Mouse (Mus musculus) forebrain, embryonic 12.5 days (tissue): ENCODE data around the gene Slc52a3. TPM values are rescaled to one million over a fixed set of nuclear protein-coding genes. Genes with fewer than 3 reads are reported as not detected.

Experiments
- ATAC-seq: fragments of 200-750 bp; cut with Nextera tagmentation; 2 replicates; pipeline ENCODE4 v1.8.0; 2017; ENCODE audit warnings: moderate TSS enrichment; ENCODE audit not compliant: low FRiP score
- H3K27ac ChIP-seq: fragments of 300-500 bp; sonication (generic); 2 replicates; pipeline ENCODE4 v1.5.1; 2016; ENCODE audit warnings: mild to moderate bottlenecking
- H3K27me3 ChIP-seq: fragments of 300-500 bp; sonication (generic); 2 replicates; pipeline ENCODE4 v1.6.1; 2016; ENCODE audit warnings: mild to moderate bottlenecking
- H3K36me3 ChIP-seq: fragments of 300-500 bp; sonication (generic); replicated peaks from 2 replicates; pipeline ENCODE4 v1.6.1; 2016; ENCODE audit warnings: mild to moderate bottlenecking
- H3K4me1 ChIP-seq: fragments of 300-500 bp; sonication (generic); 2 replicates; pipeline ENCODE4 v1.6.1; 2016
- H3K4me2 ChIP-seq: fragments of 300-500 bp; sonication (generic); 2 replicates; pipeline ENCODE4 v1.6.1; 2016; ENCODE audit warnings: mild to moderate bottlenecking, moderate library complexity
- H3K4me3 ChIP-seq: fragments of 300-500 bp; sonication (generic); replicated peaks from 2 replicates; pipeline ENCODE4 v1.5.1; 2016; ENCODE audit warnings: mild to moderate bottlenecking
- H3K9ac ChIP-seq: fragments of 300-500 bp; sonication (generic); 2 replicates; pipeline ENCODE4 v1.6.1; 2016; ENCODE audit warnings: mild to moderate bottlenecking
- H3K9me3 ChIP-seq: fragments of 300-500 bp; sonication (generic); 2 replicates; pipeline ENCODE4 v1.6.1; 2016
- WGBS: fragments of 180-500 bp; shearing (Covaris S2); methylation state at CpG from one replicate; pipeline ENCODE4 v1.1.7; 2016; 5-methylcytosine and 5-hydroxymethylcytosine counted together
- polyA plus RNA-seq: library from polyadenylated mRNA; unstranded; fragments of >200 nt; fragmentation: Nextera tagmentation; extraction: Ambion mirVana; gene quantifications from 2 replicates; pipeline ENCODE4 v1.2.1, GENCODE M21; 2016

The Slc52a3 gene
- polyA plus RNA-seq, 1 experiment from 2014 or later, result 0.54 TPM

DNA sequence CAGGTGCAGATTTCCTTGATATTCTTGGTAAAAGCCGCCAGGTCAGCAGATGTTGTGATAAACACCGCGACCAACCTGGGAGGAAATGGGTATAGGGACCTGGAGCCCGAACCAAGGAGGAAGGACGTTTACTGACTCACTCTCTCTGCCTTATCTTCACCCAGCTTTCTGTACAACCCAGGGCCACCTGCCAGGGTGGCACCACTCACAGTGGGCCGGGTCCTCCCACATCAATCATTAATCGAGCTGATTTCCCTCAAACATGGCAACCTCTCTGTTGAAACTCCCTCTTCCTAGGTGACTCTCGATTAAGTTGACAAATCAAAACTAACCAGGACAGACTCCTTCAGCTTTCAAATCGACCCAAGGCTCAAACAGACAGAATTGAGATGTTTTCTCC lies 13.9 kb downstream of the Slc52a3 start:
- H3K9ac ChIP-seq, result no peak overlapping the region
- no peak for ATAC-seq
- WGBS, result 85% methylated on average over 9 of the region's 9 CpGs
- no peak overlapping the region for H3K4me2 ChIP-seq
- no peak overlapping the region for H3K27ac ChIP-seq
- H3K9me3 ChIP-seq, result no peaks in the 10 kb centered on the region
- no peaks in the 10 kb centered on the region for H3K4me1 ChIP-seq
- no peaks in the 10 kb centered on the region for H3K27me3 ChIP-seq
- no peak overlapping the region for H3K4me3 ChIP-seq
- no peaks in the 10 kb centered on the region for H3K36me3 ChIP-seq

DNA sequence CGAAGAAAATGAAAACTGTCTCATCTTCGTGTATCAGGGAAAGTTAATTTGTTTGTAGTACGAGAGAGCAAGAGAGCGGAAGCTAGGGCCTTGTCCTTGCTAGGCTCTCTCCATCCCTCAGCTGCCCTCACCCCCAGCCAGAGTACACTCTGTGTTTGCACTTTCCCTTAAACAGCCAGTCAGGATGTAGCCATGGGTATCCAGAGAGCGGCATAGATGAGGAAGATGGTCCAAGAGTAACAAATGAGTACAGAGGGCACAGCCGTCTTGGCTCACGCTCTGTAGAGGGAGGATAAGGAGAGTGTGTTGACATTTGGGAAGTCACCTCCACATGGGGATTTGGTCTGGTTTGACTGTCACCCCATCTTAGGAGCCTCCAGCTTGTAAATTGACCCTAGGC lies 14.3 kb downstream of the Slc52a3 start:
- H3K36me3 ChIP-seq, result no peaks in the 10 kb centered on the region
- 85% methylated on average over 7 of the region's 7 CpGs for WGBS
- ATAC-seq, result no peak

DNA sequence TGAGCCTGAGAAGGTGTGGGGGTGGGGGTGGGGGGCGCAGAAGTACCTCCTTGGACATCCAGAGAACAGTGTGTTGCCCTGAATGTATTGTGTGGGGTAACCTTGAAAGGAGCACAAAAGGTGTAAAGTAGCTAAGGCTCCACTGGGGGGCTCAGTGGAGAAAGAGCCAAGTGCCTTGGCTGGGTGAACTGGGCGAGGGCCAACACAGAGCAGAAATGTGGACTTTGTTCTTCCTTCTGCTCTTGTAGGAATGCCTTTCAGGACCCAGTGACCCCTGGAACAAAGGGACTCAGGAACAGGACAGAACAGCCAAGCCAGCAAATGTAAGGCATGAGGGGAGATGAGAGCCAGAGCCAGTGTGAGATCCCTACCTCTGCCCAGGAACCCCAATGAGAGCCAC lies 15.4 kb downstream of the Slc52a3 start:
- no peak; the same call in 1 of the 2 replicates for ATAC-seq
- H3K4me3 ChIP-seq, result no peak overlapping the region
- no peaks in the 10 kb centered on the region for H3K9me3 ChIP-seq
- H3K36me3 ChIP-seq, result no peaks in the 10 kb centered on the region
- no peaks in the 10 kb centered on the region for H3K4me1 ChIP-seq
- H3K27me3 ChIP-seq, result no peaks in the 10 kb centered on the region
- no peak overlapping the region for H3K4me2 ChIP-seq
- H3K27ac ChIP-seq, result no peak overlapping the region
- WGBS, result 29% methylated on average over 2 of the region's 2 CpGs
- no peak overlapping the region for H3K9ac ChIP-seq

More for the DNA sequence above, 14.3 kb downstream of the Slc52a3 start:
- no peaks in the 10 kb centered on the region for H3K27me3 ChIP-seq
- H3K4me3 ChIP-seq, result no peak overlapping the region
- no peaks in the 10 kb centered on the region for H3K4me1 ChIP-seq
- H3K27ac ChIP-seq, result no peak overlapping the region
- H3K9ac ChIP-seq, result no peak overlapping the region
- no peaks in the 10 kb centered on the region for H3K9me3 ChIP-seq
- no peak overlapping the region for H3K4me2 ChIP-seq

DNA sequence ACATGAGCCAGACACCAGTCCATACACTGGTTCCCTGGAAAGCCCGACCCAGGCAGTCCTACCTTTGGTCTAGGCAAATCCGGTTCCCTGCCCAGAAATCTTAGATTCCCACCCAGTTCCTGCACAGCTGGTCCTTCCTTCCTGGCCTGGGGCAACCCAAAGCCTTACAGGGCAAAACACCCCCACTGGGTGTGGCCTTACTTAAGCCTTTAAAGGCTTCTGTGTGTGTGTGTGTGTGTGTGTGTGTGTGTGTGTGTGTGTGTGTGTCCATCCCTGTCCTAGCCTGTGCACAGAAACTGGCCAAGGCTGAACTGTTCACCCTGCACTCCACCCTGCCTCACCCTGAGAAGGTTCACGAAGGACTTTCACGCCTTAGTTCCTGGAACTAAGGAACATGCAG lies 15.9 kb downstream of the Slc52a3 start:
- H3K4me2 ChIP-seq, result no peak overlapping the region
- no peaks in the 10 kb centered on the region for H3K27me3 ChIP-seq
- H3K36me3 ChIP-seq, result no peaks in the 10 kb centered on the region
- ATAC-seq, result no peak
- H3K9me3 ChIP-seq, result no peaks in the 10 kb centered on the region
- H3K9ac ChIP-seq, result no peak overlapping the region
- WGBS, result 84% methylated on average over 4 of the region's 4 CpGs
- H3K27ac ChIP-seq, result no peak overlapping the region
- H3K4me3 ChIP-seq, result no peak overlapping the region
- no peaks in the 10 kb centered on the region for H3K4me1 ChIP-seq

DNA sequence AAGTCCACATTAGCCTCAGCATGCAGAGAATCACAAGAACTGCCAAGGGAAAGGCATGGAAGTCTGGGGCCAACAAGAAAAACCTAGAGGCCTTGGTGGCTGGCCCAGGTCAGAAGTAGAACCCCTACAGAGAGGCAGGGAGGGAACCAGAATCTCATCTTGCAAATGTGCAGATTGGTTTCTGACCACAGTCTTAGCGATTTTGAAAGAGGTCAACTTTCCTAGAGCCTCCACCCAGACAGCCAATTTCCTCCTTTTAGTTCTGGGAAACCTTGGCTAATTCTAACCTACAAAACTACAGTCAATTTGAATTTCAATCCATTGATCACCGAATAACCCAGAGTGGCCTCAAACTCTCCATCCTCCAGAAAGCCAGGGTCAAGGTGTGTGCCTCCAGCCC lies 16.4 kb downstream of the Slc52a3 start:
- H3K36me3 ChIP-seq, result no peaks in the 10 kb centered on the region
- no peak for ATAC-seq
- H3K4me3 ChIP-seq, result no peak overlapping the region
- no peaks in the 10 kb centered on the region for H3K27me3 ChIP-seq
- H3K27ac ChIP-seq, result no peak overlapping the region
- 87% methylated on average over 2 of the region's 2 CpGs for WGBS
- no peak overlapping the region for H3K9ac ChIP-seq
- no peaks in the 10 kb centered on the region for H3K4me1 ChIP-seq
- no peaks in the 10 kb centered on the region for H3K9me3 ChIP-seq
- no peak overlapping the region for H3K4me2 ChIP-seq

DNA sequence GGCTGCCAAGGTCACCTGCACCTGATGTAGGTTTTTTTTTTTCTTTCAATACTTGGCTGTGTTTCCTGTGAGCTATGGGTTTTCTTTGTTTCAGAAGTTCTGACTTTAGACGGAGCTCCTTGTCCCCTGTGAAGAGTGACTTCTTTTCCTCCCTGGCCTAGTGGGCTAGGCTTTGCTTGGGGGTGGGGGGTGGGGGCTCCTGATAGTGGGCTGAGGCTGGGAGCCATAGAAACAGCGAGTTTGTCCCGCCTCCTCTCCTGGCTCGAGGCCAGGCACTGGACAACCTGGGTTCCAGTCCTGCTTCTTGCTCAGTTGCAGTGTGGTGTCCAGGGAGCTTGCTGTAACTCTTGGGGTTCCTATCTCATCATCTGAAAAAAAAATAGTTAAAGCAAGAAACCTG lies 19.7 kb downstream of the Slc52a3 start:
- Histone ChIP-seq H3K4me3 (no peak overlapping the region), H3K9me3 (no peaks in the 10 kb centered on the region), H3K4me1 (no peaks in the 10 kb centered on the region)

DNA sequence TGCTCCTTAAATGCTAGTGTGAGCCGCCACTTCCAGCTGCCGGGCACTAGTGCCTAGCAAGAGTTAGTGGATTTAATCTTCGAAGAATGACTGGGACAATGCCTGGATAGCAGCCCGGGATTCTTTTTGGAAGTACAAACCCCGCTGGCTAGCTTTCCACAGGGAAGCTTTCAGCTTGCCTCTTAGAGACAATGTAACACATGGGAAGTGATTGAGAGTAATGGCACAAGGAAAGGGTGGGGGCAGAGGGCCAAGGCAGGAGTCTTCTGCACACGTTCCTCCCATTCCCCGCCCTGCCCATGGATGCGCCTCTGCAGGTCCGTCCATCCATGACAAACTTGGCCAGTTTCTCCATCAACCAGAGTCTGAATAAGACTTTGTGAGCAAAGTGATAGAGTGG lies 20.4 kb downstream of the Slc52a3 start:
- Histone ChIP-seq H3K4me1 (no peaks in the 10 kb centered on the region), H3K9me3 (no peaks in the 10 kb centered on the region), H3K4me3 (no peak overlapping the region), H3K27ac (no peak overlapping the region), H3K36me3 (no peaks in the 10 kb centered on the region), H3K4me2 (no peak overlapping the region), H3K9ac (no peak overlapping the region), H3K27me3 (no peaks in the 10 kb centered on the region)
- ATAC-seq, result no peak
- 58% methylated on average over 9 of the region's 9 CpGs for WGBS

More for the DNA sequence above, 19.7 kb downstream of the Slc52a3 start:
- Histone ChIP-seq H3K9ac (no peak overlapping the region), H3K36me3 (no peaks in the 10 kb centered on the region), H3K4me2 (no peak overlapping the region), H3K27ac (no peak overlapping the region), H3K27me3 (no peaks in the 10 kb centered on the region)
- ATAC-seq, result no peak
- 37% methylated on average over 4 of the region's 4 CpGs for WGBS

DNA sequence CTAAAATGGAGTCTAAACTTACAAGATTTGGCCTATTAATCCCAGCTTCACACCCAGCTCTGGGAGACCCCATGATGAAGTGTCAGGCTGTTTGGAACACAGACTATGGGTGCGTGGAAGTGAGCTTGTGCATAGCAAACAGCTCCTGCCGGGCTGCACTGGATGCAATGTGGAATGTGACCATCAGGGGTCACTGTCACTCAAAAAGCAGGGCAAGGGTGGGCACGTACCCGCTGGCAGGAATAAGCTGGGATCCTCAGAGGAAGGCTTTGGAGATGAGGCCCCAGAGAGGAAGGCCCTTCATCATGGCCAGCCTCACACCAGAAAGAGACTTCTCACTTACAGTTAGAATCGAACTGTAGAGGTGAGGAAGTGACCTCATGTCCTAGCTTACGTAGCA lies 23.9 kb downstream of the Slc52a3 start:
- Histone ChIP-seq H3K4me2 (no peak overlapping the region), H3K4me3 (no peak overlapping the region), H3K9me3 (no peaks in the 10 kb centered on the region), H3K4me1 (peaks cover 5% of the 10 kb centered on the region; the same call in 1 of the 2 replicates), H3K27ac (no peak overlapping the region), H3K36me3 (no peaks in the 10 kb centered on the region), H3K27me3 (no peaks in the 10 kb centered on the region), H3K9ac (no peak overlapping the region)
- 30% methylated on average over 6 of the region's 6 CpGs for WGBS
- ATAC-seq, result peak; percentile 55

DNA sequence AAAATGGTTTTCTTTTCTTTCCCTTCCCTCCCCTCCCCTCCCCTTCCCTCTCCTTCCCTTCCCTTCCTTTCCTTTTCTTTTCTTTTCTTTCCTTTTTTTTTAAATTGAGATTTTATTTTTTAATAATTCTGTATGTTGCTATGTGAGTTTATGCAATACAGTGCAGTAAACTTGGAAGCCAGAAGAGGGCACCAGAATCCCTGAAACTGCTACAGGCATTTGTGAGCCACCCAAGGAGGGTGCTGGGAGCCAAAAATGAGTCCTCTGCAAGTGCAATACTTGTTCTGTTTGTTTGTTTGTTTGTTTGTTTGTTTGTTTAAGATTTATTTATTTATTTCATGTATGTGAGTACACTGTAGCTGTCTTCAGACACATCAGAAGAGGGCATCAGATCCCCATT lies 25.7 kb downstream of the Slc52a3 start:
- H3K9me3 ChIP-seq, result no peaks in the 10 kb centered on the region
- no peak overlapping the region for H3K4me3 ChIP-seq
- no peak overlapping the region for H3K9ac ChIP-seq
- H3K27me3 ChIP-seq, result no peaks in the 10 kb centered on the region; the same call in 1 of the 2 replicates
- H3K36me3 ChIP-seq, result no peaks in the 10 kb centered on the region
- ATAC-seq, result no peak
- peaks cover 7% of the 10 kb centered on the region; the same call in 1 of the 2 replicates for H3K4me1 ChIP-seq
- no peak overlapping the region for H3K4me2 ChIP-seq
- H3K27ac ChIP-seq, result no peak overlapping the region

DNA sequence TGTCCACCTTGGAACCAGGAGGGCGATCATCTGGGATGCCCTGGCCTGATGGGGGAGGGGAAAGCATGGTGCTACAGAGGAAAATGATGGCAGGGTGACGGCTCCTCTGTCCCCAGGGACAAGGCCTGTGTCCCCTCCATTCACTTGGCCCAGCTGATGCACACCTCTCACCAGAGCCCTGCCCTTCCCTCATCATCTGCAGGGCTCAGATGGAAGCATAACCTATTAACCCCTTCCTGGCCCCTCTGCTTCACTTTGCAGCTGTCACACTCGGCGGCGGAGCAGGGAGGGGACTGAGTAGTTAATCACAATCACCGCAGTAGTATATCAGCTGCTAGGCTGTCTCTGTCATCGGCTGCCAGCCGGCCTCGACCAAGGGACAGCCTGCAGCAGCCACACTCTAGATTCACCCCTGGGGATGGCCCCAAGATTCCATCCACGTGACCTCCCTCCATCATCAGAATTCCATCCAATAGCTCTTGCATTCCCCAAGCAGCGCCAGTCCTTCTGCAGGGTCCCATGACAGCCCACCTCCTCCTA lies 28.6 kb downstream of the Slc52a3 start:
- ATAC-seq, result peak; percentile 27; the same call in 1 of the 2 replicates
- H3K9ac ChIP-seq, result no peak overlapping the region; the same call in 1 of the 2 replicates
- H3K27ac ChIP-seq, result 0 out of 2 replicates have a peak overlapping the region, but pooled peaks have one; percentile 31
- H3K27me3 ChIP-seq, result peaks cover 17% of the 10 kb centered on the region
- no peaks in the 10 kb centered on the region for H3K36me3 ChIP-seq
- peaks cover 14% of the 10 kb centered on the region for H3K4me1 ChIP-seq
- no peak overlapping the region for H3K4me2 ChIP-seq
- H3K9me3 ChIP-seq, result no peaks in the 10 kb centered on the region
- WGBS, result 65% methylated on average over 11 of the region's 11 CpGs
- H3K4me3 ChIP-seq, result no peak overlapping the region

DNA sequence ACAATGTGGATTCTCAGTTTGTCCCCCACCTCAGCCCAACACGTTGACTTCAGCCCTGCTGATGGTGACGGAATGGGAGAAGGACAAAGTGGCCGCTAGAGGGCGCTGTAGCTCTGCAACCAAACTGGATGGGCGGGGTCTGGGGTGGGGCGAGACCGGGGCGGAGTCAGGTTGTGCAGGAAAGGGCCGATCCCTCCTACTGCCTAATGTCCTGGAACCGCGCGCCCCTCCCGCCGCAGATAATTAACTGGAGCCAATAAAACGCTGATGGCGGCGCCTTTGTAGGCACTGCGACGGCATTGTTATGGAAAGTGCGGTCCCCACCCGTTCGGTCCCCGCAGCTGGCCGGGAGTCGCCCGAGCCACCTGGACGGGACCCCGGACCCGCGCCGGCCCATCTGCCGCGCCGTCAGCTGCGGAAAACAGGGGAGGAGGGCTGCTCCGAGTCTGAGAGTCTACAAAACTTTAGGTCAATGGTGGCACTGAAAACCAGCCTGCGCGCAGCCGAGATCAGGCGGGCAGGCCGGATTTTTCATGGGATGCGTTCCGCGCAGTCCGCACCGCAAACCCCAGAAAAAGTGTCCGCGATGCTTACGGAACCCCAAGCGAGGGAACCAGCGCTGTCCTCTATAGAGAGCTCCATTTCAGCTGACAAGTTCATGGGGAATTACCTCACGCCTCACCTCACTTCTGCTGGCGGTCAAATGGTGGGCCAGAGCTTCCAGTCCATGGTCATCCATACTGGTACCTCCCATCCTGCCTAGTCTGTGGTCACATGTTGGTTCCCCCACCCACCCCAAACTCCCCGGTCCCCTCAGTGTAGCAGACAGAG lies 33.2 kb downstream of the Slc52a3 start:
- WGBS, result 1% methylated on average over 52 of the region's 54 CpGs

DNA sequence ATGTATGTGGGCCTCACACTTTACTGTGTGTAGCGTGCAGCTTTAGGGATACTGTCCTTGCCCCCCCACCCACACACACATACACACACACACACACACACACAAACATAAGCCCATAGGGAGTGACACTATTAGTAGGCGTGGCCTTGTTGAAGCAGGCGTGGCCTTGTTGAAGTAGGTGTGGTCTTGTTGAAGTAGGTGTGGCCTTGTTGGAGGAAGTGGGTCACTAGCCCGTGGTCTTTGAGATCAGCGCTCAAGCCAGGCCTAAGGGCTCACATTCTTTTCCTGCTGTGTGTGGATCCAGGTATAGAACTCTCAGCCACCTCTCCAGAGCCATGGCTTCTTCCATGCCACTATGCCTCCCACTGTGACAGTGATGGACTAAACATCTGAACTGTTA lies 34.7 kb downstream of the Slc52a3 start:
- Histone ChIP-seq H3K27me3 (peaks cover 54% of the 10 kb centered on the region), H3K4me1 (peaks cover 10% of the 10 kb centered on the region), H3K4me2 (no peak overlapping the region), H3K36me3 (no peaks in the 10 kb centered on the region), H3K9ac (no peak overlapping the region), H3K9me3 (0 out of 2 replicates have a peak, but pooled peaks cover 5% of the 10 kb centered on the region), H3K27ac (no peak overlapping the region), H3K4me3 (no peak overlapping the region)
- 83% methylated on average over 5 of the region's 5 CpGs for WGBS
- ATAC-seq, result no peak

More for the DNA sequence above, 33.2 kb downstream of the Slc52a3 start:
- peak; percentile 95 for ATAC-seq
- Histone ChIP-seq H3K27ac (peak overlapping the region; percentile 82), H3K4me3 (peak overlapping the region; percentile 55), H3K27me3 (peaks cover 54% of the 10 kb centered on the region), H3K9ac (peak overlapping the region; percentile 58), H3K4me1 (peaks cover 16% of the 10 kb centered on the region), H3K9me3 (no peaks in the 10 kb centered on the region), H3K36me3 (no peaks in the 10 kb centered on the region), H3K4me2 (peak overlapping the region; percentile 72)

DNA sequence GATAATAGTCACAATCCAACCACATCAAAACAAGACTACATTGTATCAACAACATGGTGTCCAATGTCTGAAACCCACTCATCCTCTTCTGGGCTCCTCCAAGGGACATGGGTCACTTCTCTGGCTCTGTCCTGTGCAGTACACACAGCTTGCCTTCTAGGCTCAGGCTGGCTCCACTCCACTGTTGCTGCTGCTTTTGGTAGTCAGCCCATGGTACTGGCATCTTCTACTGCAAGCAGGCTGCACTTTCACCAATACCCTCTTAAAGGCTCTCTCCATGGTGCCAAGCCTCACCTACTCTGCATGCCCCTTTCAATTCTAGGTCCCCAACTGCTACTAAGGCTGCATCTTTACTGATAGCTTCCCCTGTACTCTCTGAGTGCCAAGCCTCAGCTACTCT lies 43.8 kb downstream of the Slc52a3 start:
- Histone ChIP-seq H3K9ac (no peak overlapping the region), H3K9me3 (0 out of 2 replicates have a peak, but pooled peaks cover 5% of the 10 kb centered on the region), H3K36me3 (no peaks in the 10 kb centered on the region), H3K4me1 (no peaks in the 10 kb centered on the region), H3K27me3 (peaks cover 21% of the 10 kb centered on the region), H3K4me3 (no peak overlapping the region), H3K4me2 (no peak overlapping the region), H3K27ac (no peak overlapping the region)
- no peak for ATAC-seq
